Mouse (Mus musculus) midbrain, embryonic 14.5 days (tissue): Measurements from ENCODE around the gene Ebf1. TPM values are rescaled to one million over a fixed set of nuclear protein-coding genes. Genes with fewer than 3 reads are reported as not detected.
A peak's percentile ranks its signal among the peaks of the same experiment; 100 is the strongest.

Experiments
- ATAC-seq: fragments of 200-750 bp; cut with Nextera tagmentation; 2 replicates; pipeline ENCODE4 v1.8.0; 2017; ENCODE audit warnings: moderate number of reproducible peaks, moderate library complexity; ENCODE audit not compliant: low FRiP score, low TSS enrichment
- DNase-seq: peaks from one replicate; pipeline ENCODE4 v3.0.0-alpha.2; 2015
- H3K27ac ChIP-seq: fragments of 300-500 bp; sonication (generic); replicated peaks from 2 replicates; pipeline ENCODE4 v1.5.1; 2014; ENCODE audit warnings: mild to moderate bottlenecking, low read depth, low read length, moderate library complexity
- H3K27me3 ChIP-seq: fragments of 300-500 bp; sonication (generic); 2 replicates; pipeline ENCODE4 v1.6.1; 2014; ENCODE audit warnings: low read length, control low read depth, mixed read lengths; ENCODE audit not compliant: control insufficient read depth, insufficient read depth
- H3K36me3 ChIP-seq: fragments of 300-500 bp; sonication (generic); 2 replicates; pipeline ENCODE4 v1.6.1; 2014; ENCODE audit warnings: low read length, control low read depth; ENCODE audit not compliant: control insufficient read depth, insufficient read depth
- H3K4me1 ChIP-seq: fragments of 300-500 bp; sonication (generic); 2 replicates; pipeline ENCODE4 v1.6.1; 2014; ENCODE audit warnings: mild to moderate bottlenecking, antibody characterized with exemption, low read length, control low read depth; ENCODE audit not compliant: control insufficient read depth, insufficient read depth
- H3K4me2 ChIP-seq: fragments of 300-500 bp; sonication (generic); 2 replicates; pipeline ENCODE4 v1.6.1; 2014; ENCODE audit warnings: mild to moderate bottlenecking, low read length, moderate library complexity
- H3K4me3 ChIP-seq: fragments of 300-500 bp; sonication (generic); replicated peaks from 2 replicates; pipeline ENCODE4 v1.5.1; 2014; ENCODE audit warnings: low read depth, low read length
- H3K9ac ChIP-seq: fragments of 300-500 bp; sonication (generic); replicated peaks from 2 replicates; pipeline ENCODE4 v1.6.1; 2014; ENCODE audit warnings: mild to moderate bottlenecking, low read length, moderate library complexity
- H3K9me3 ChIP-seq: fragments of 300-500 bp; sonication (generic); 2 replicates; pipeline ENCODE4 v1.6.1; 2016; ENCODE audit warnings: low read length, control low read depth, mixed read lengths; ENCODE audit not compliant: control insufficient read depth
- WGBS: fragments of 180-500 bp; shearing (Covaris S2); extraction: QIAGEN DNeasy Blood & Tissue Kit; methylation state at CpG from one replicate; pipeline ENCODE4 v1.1.7; 2014; 5-methylcytosine and 5-hydroxymethylcytosine counted together
- polyA plus RNA-seq: library from polyadenylated mRNA; unstranded; fragments of >200 nt; fragmentation: Nextera tagmentation; extraction: Ambion mirVana; gene quantifications from 2 replicates; pipeline ENCODE4 v1.2.1, GENCODE M21; 2014

Gene Ebf1
- polyA plus RNA-seq, 1 experiment from 2014 or later: 112 TPM

DNA sequence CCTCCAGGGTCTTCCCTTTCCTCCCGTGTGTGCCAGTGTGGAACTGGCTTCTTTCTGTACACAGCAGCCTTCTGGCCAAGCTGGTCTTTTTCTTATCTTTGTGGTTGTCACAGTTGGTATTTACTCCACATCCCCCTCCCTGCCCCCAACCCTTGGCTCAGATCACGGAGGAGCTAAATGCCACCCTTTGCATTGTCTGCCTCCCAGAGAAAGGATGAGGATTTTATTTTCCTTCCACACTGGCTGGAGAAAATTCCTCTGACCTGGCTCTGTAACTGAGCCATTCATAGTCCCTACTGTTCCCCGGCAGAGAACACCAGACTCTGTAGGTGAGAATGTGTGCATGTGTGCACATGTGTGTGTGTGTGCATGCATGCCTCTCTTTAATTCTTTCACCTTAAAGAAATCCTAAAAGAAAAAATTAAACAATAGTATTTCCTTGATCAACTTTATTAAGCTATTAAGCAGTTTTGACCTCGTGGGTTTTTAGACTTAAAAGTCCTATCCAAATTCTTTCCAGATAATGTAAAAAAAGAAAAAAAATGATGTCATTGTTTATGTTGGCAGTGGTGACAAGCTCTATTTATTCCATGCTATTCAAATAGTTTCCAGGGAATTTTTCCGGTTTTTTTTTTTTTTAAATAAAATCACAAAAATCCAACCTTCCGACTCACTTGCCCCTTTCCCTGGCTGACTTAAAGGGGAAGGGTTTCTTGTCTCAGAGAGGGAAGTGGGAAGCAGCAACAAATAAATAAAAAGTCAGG is 123.3 kb downstream of the Ebf1 start:
- WGBS: 6% methylated on average over 6 of the region's 6 CpGs
- H3K4me1 ChIP-seq: peaks cover 36% of the 10 kb centered on the region
- H3K27me3 ChIP-seq: no peaks in the 10 kb centered on the region
- H3K4me2 ChIP-seq: peak overlapping the region; percentile 34
- no peak overlapping the region for H3K4me3 ChIP-seq
- DNase-seq (peak; percentile 62), ATAC-seq (0 out of 2 replicates have a peak, but pooled peaks have one; percentile 43)
- H3K27ac ChIP-seq: peak overlapping the region; percentile 73
- no peaks in the 10 kb centered on the region for H3K36me3 ChIP-seq
- peak overlapping the region; percentile 7; the same call in 1 of the 2 replicates for H3K9ac ChIP-seq
- H3K9me3 ChIP-seq: no peaks in the 10 kb centered on the region

GRCm38 (mm10) chr11:44741042-44741491 is 124.0 kb downstream of the Ebf1 start:
- peak; percentile 58 for DNase-seq
- 15% methylated on average over 20 of the region's 20 CpGs for WGBS
- Histone ChIP-seq H3K36me3 (no peaks in the 10 kb centered on the region), H3K4me3 (no peak overlapping the region), H3K4me1 (peaks cover 36% of the 10 kb centered on the region), H3K4me2 (peak overlapping the region; percentile 34), H3K9ac (peak overlapping the region; percentile 5; the same call in 1 of the 2 replicates), H3K9me3 (no peaks in the 10 kb centered on the region), H3K27me3 (no peaks in the 10 kb centered on the region), H3K27ac (peak overlapping the region; percentile 52; the same call in 1 of the 2 replicates)
- ATAC-seq: no peak

DNA sequence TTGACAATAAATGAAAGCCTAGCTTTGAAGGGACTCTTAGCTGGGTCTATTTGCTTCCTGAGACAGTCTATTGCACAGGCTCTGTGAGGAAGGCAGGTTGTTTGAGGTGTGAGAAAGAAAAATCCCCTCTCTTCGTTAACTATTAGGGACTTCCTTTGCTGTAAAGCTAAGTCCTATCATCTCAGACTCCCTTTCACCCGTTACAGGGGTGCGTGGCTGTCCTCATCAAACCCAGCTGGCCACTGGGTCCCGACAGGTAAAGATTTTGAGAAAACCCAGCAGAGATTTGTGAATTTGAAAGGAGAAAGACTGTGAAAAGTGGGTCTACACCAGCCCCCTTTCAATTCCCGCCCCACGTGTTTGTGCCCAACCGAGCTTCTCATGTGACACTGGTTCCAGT is 127.3 kb downstream of the Ebf1 start:
- no peak for DNase-seq
- Histone ChIP-seq H3K4me1 (peaks cover 35% of the 10 kb centered on the region), H3K4me3 (no peak overlapping the region), H3K27ac (no peak overlapping the region), H3K27me3 (no peaks in the 10 kb centered on the region), H3K9ac (no peak overlapping the region), H3K4me2 (no peak overlapping the region), H3K36me3 (no peaks in the 10 kb centered on the region), H3K9me3 (no peaks in the 10 kb centered on the region)
- WGBS: 71% methylated on average over 7 of the region's 7 CpGs
- no peak for ATAC-seq

DNA sequence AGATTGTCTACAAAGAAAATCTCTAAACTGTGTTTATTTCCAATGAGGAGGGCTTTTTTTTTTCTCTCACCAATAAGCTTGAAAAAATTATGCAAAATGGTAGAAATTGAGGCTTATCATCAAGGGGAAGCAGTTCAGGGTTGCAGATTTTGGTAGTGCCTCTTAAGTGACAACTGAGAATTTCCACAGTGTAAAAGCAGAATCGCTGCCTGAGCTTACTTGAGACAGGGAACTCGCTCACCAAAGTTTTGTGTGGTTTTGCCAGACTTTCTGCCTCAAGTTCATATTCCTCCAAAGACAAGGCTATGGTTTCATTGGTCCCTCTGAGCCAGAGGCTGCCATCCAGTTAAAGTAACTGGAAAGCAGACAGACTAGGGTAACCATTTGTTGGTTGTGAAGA is 128.8 kb downstream of the Ebf1 start:
- no peak overlapping the region for H3K27ac ChIP-seq
- H3K36me3 ChIP-seq: no peaks in the 10 kb centered on the region
- no peaks in the 10 kb centered on the region for H3K27me3 ChIP-seq
- no peak overlapping the region for H3K9ac ChIP-seq
- ATAC-seq (no peak), DNase-seq (no peak)
- no peaks in the 10 kb centered on the region for H3K9me3 ChIP-seq
- H3K4me2 ChIP-seq: no peak overlapping the region
- H3K4me1 ChIP-seq: peaks cover 23% of the 10 kb centered on the region
- no peak overlapping the region for H3K4me3 ChIP-seq
- 94% methylated on average over 2 of the region's 2 CpGs for WGBS

- Histone ChIP-seq H3K4me1 (peaks cover 18% of the 10 kb centered on the region), H3K27ac (peak overlapping the region; percentile 43; the same call in 1 of the 2 replicates), H3K36me3 (no peaks in the 10 kb centered on the region), H3K27me3 (no peaks in the 10 kb centered on the region), H3K9me3 (no peaks in the 10 kb centered on the region), H3K9ac (no peak overlapping the region), H3K4me3 (no peak overlapping the region), H3K4me2 (no peak overlapping the region)
- WGBS: 9% methylated on average over 3 of the region's 3 CpGs
- DNase-seq (no peak), ATAC-seq (peak; percentile 40; the same call in 1 of the 2 replicates)
Measured at GRCm38 (mm10) chr11:44746731-44747130, 129.6 kb downstream of the Ebf1 start.

DNA sequence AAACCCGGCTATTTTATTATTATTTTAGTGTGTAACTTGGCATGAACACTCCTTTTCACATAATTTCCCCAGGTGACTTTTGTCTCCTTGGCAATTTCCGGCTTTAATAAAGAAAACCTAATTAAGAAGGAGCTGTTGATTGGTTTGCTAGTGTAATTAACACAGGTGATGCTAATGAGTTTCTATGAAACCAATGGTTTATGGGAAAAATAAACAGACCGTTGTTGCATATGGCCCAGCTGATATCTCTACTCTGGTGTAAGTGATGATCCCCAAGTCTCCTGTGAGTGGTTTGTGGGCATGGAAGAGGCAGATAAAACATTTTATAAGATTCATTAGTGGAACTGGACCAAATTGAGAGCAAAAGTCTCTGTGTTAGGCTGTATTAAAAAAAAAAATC is 132.2 kb downstream of the Ebf1 start:
- no peak overlapping the region for H3K9ac ChIP-seq
- no peak overlapping the region for H3K4me3 ChIP-seq
- H3K36me3 ChIP-seq: no peaks in the 10 kb centered on the region
- H3K9me3 ChIP-seq: no peaks in the 10 kb centered on the region
- no peaks in the 10 kb centered on the region for H3K27me3 ChIP-seq
- peaks cover 11% of the 10 kb centered on the region for H3K4me1 ChIP-seq
- DNase-seq (no peak), ATAC-seq (no peak)
- H3K4me2 ChIP-seq: no peak overlapping the region
- WGBS: 77% methylated on average over 3 of the region's 3 CpGs
- no peak overlapping the region for H3K27ac ChIP-seq

- 86% methylated on average over 4 of the region's 4 CpGs for WGBS
- H3K27me3 ChIP-seq: no peaks in the 10 kb centered on the region
- H3K36me3 ChIP-seq: no peaks in the 10 kb centered on the region
- no peak overlapping the region for H3K9ac ChIP-seq
- no peak overlapping the region for H3K4me2 ChIP-seq
- no peak overlapping the region for H3K27ac ChIP-seq
- no peak for ATAC-seq
- H3K9me3 ChIP-seq: no peaks in the 10 kb centered on the region
- DNase-seq: no peak
- H3K4me3 ChIP-seq: no peak overlapping the region
- no peaks in the 10 kb centered on the region for H3K4me1 ChIP-seq
Measured at GRCm38 (mm10) chr11:44754336-44754735, 137.2 kb downstream of the Ebf1 start.

DNA sequence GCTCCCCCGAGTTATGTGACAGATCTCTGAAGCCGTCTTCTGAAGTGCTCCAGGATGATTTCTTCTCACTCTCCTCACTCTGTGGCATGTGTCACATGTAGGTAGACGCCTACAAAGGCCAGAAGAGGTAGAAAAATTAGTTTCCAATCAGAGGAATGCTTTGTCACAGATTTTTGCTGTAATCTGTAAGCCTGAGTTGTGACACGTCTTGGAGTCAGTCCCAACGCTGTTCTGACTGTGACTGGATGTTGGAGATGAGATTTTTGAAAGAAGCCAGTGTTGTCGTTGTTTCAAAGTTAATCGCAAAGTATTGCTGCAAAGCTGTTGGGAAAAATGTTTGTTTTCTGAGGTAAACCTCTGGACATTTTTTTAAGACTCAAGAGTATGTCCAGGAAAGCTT is 139.2 kb downstream of the Ebf1 start:
- 86% methylated on average over 7 of the region's 7 CpGs for WGBS
- Histone ChIP-seq H3K36me3 (no peaks in the 10 kb centered on the region), H3K9me3 (no peaks in the 10 kb centered on the region), H3K4me2 (no peak overlapping the region), H3K4me3 (no peak overlapping the region), H3K4me1 (peaks cover 7% of the 10 kb centered on the region), H3K27ac (no peak overlapping the region), H3K27me3 (no peaks in the 10 kb centered on the region), H3K9ac (no peak overlapping the region)
- DNase-seq (no peak), ATAC-seq (no peak)

GRCm38 (mm10) chr11:44758857-44759256 is 141.7 kb downstream of the Ebf1 start:
- Histone ChIP-seq H3K4me2 (no peak overlapping the region), H3K27me3 (no peaks in the 10 kb centered on the region), H3K27ac (no peak overlapping the region), H3K4me3 (no peak overlapping the region), H3K9ac (no peak overlapping the region), H3K36me3 (no peaks in the 10 kb centered on the region), H3K4me1 (peaks cover 16% of the 10 kb centered on the region), H3K9me3 (no peaks in the 10 kb centered on the region)
- ATAC-seq (no peak), DNase-seq (no peak)
- WGBS: 82% methylated on average over 4 of the region's 4 CpGs
